Mouse (Mus musculus): ENCODE measurements around the gene Fbxl21. TPM values are rescaled to one million over a fixed set of nuclear protein-coding genes. Genes with fewer than 3 reads are reported as not detected.

The Fbxl21 gene
- polyA plus RNA-seq, 2 experiments from 2014 or later: 0.87 to 1.6 TPM

DNA sequence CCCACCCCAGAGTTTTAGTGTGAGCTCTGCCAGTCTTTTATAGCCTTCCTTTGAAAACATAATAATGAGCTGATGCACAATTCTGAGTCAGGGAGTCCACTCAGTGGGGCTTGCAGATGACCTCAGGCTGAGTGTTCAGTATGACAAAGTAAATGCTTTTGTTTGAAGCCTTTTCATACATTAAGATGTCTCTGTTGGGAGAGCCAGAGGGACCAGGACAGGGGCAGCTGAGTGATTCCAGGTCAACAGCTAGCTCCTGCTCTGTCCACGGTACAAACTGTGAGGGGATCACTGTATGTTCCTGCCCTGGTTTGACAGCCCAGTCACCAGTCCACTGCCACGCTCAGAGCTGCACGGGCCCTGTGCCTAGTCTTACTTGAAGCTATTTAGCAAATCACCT, 60.4 kb downstream of the Fbxl21 start:
- ATAC-seq: no peak

DNA sequence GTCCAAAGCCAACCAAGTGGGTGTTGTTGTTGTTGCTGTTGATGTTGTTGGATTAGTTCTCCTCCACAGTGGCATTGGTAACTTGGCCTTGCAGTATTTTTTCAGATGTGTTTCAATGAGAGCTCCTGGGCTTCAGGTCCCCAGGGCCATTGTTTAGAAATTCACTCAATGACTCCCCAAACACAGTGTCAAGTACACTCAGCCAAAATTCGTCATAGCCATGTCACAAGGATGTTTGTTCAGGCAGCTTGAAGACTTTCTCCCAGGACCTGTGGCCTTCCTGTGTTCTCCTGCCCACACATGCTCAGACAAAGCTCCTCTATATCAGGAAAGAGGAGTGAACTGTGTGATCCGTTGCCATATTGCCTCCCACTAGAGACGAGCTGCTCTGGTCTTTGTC, 63.8 kb downstream of the Fbxl21 start:
- no peak for ATAC-seq

Other genes starting within 250 kb of the Fbxl21 start
- not detected for gene Cxcl14, start 225.9 kb upstream of the Fbxl21 start, polyA plus RNA-seq (2017; shearing (Covaris generic))
- gene Gm3045, start 95.9 kb upstream of the Fbxl21 start, polyA plus RNA-seq (2017; shearing (Covaris generic)): not detected
- gene Slc25a48, start 84.1 kb upstream of the Fbxl21 start, polyA plus RNA-seq (2017; shearing (Covaris generic)): not detected
- gene Il9, start 40.2 kb upstream of the Fbxl21 start, polyA plus RNA-seq (2017; shearing (Covaris generic)): not detected
- not detected for gene Lect2, start 26.0 kb downstream of the Fbxl21 start, polyA plus RNA-seq (2017; shearing (Covaris generic))
- under 1 TPM; 0.28 to 0.44 TPM for gene Tgfbi, start 87.1 kb downstream of the Fbxl21 start, polyA plus RNA-seq (2017; shearing (Covaris generic))
- 10 to 100 TPM in 1 of 2 experiments, 1 to 10 TPM in 1; 9.0 to 11.7 TPM for gene Smad5, start 180.5 kb downstream of the Fbxl21 start, polyA plus RNA-seq (2017; shearing (Covaris generic))
- gene Gm45623, start 231.4 kb downstream of the Fbxl21 start, polyA plus RNA-seq (2017; shearing (Covaris generic)): not detected